Mouse (Mus musculus) heart, embryonic 16.5 days (tissue): ENCODE data around the gene Hpcal4. TPM values are rescaled to one million over a fixed set of nuclear protein-coding genes. Genes with fewer than 3 reads are reported as not detected.

Experiments used
- ATAC-seq: fragments of 200-750 bp; cut with Nextera tagmentation; replicated peaks from 2 replicates; pipeline ENCODE4 v1.8.0; 2017; ENCODE audit warnings: moderate number of reproducible peaks; ENCODE audit not compliant: insufficient read depth, low FRiP score; ENCODE audit errors: extremely low read depth
- H3K27ac ChIP-seq: fragments of 300-500 bp; sonication (generic); 2 replicates; pipeline ENCODE4 v1.5.1; 2014; ENCODE audit warnings: mild to moderate bottlenecking, low read length, control low read depth, moderate library complexity
- H3K27me3 ChIP-seq: fragments of 300-500 bp; sonication (generic); 2 replicates; pipeline ENCODE4 v1.6.1; 2014; ENCODE audit warnings: low read length, mixed read lengths; ENCODE audit not compliant: control insufficient read depth, insufficient read depth
- H3K36me3 ChIP-seq: fragments of 300-500 bp; sonication (generic); 2 replicates; pipeline ENCODE4 v1.6.1; 2014; ENCODE audit not compliant: control insufficient read depth, insufficient read depth
- H3K4me1 ChIP-seq: fragments of 300-500 bp; sonication (generic); 2 replicates; pipeline ENCODE4 v1.6.1; 2014; ENCODE audit warnings: low read length, mixed read lengths; ENCODE audit not compliant: control insufficient read depth, insufficient read depth
- H3K4me2 ChIP-seq: fragments of 300-500 bp; sonication (generic); 2 replicates; pipeline ENCODE4 v1.6.1; 2014; ENCODE audit warnings: low read depth, mild to moderate bottlenecking, control low read depth, low read length
- H3K4me3 ChIP-seq: fragments of 300-500 bp; sonication (generic); 2 replicates; pipeline ENCODE4 v1.5.1; 2014; ENCODE audit warnings: mild to moderate bottlenecking, control low read depth, low read length
- H3K9ac ChIP-seq: fragments of 300-500 bp; sonication (generic); 2 replicates; pipeline ENCODE4 v1.6.1; 2014; ENCODE audit warnings: low read length, control low read depth
- H3K9me3 ChIP-seq: fragments of 300-500 bp; sonication (generic); replicated peaks from 2 replicates; pipeline ENCODE4 v1.6.1; 2016; ENCODE audit warnings: low read length; ENCODE audit not compliant: control insufficient read depth
- WGBS: fragments of 180-500 bp; shearing (Covaris S2); extraction: QIAGEN DNeasy Blood & Tissue Kit; methylation state at CpG from one replicate; pipeline ENCODE4 v1.1.7; 2014; 5-methylcytosine and 5-hydroxymethylcytosine counted together
- polyA plus RNA-seq: library from polyadenylated mRNA; unstranded; fragments of >200 nt; fragmentation: Nextera tagmentation; extraction: Ambion mirVana; gene quantifications from 2 replicates; pipeline ENCODE4 v1.2.1, GENCODE M21; 2015

Gene Hpcal4
- polyA plus RNA-seq, 1 experiment from 2014 or later: 0.33 TPM

DNA sequence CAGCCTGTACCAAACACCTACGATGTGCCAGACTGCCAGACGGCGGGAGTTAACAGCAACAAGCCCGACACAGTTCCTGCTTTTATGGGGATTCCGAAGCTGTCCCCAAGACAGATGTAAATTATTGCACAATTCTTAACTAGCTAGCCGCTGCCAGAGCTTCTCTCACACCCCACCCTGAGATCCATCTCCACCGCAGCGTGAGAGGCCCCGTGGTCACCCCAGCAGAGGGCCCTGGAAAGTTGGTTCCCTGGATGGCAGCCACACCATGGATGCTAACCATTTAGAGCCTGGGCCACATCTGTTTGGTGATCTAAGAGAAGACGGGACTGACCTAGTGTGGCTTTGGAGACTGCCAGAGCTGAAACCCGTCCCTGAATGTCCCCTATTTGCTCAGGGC lies 46.1 kb downstream of the Hpcal4 start:
- peaks cover 29% of the 10 kb centered on the region for H3K4me1 ChIP-seq
- no peaks in the 10 kb centered on the region for H3K36me3 ChIP-seq
- H3K27ac ChIP-seq: no peak overlapping the region
- H3K4me3 ChIP-seq: no peak overlapping the region
- no peaks in the 10 kb centered on the region for H3K27me3 ChIP-seq
- 73% methylated on average over 11 of the region's 11 CpGs for WGBS
- no peak for ATAC-seq
- no peak overlapping the region for H3K4me2 ChIP-seq
- no peaks in the 10 kb centered on the region for H3K9me3 ChIP-seq
- H3K9ac ChIP-seq: no peak overlapping the region

GRCm38 (mm10) chr4:123232841-123233240 lies 49.8 kb downstream of the Hpcal4 start:
- Histone ChIP-seq H3K9ac (no peak overlapping the region), H3K36me3 (no peaks in the 10 kb centered on the region), H3K27ac (no peak overlapping the region; the same call in 1 of the 2 replicates), H3K4me2 (peak overlapping the region; percentile 84; the same call in 1 of the 2 replicates), H3K4me3 (no peak overlapping the region), H3K27me3 (no peaks in the 10 kb centered on the region), H3K4me1 (peaks cover 20% of the 10 kb centered on the region), H3K9me3 (no peaks in the 10 kb centered on the region)
- ATAC-seq: no peak
- WGBS: 63% methylated on average over 3 of the region's 3 CpGs

DNA sequence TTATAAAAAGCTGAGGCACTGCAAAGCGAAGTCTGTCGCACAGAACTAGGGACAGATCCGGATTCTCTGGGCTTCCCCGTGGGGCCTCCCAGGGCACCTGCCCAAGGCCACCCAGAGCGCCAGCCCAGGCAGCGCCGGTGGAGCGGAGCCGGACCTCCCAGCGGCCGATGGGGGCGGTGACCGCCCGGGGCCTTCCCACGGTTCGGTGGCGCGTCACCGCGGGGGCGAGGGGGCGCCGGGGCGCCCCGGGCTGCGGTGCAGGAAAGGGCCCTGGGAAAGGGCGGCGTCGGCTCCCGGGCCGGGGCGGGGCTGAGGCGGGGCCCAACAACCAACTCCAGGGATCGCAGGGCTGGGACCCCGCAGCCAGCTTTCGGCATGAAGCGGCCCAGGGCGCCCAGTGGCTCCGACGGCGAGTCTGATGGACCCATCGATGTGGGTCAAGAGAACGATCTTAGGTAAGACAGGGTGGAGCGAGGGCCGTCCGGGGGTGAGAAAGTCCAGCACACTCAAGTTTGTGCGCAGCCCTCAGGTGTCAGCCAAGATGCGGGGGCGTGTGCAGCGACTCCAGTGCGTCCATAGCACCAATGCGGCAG lies 50.6 kb downstream of the Hpcal4 start, which contains the start of gene Heyl:
Gene Heyl (plus strand): TSS at position 65 of the 593 bp plus-strand sequence.
- no peaks in the 10 kb centered on the region for H3K9me3 ChIP-seq
- peak; percentile 71 for ATAC-seq
- H3K36me3 ChIP-seq: no peaks in the 10 kb centered on the region
- peak within 1 kb of the TSS; percentile 84 for H3K4me2 ChIP-seq
- H3K4me1 ChIP-seq: peaks cover 20% of the 10 kb centered on the region
- 1% methylated on average over 52 of the region's 52 CpGs for WGBS
- no peaks in the 10 kb centered on the region; the same call in 1 of the 2 replicates for H3K27me3 ChIP-seq
- H3K9ac ChIP-seq: peak within 1 kb of the TSS; percentile 76
- peak within 1 kb of the TSS; percentile 37; the same call in 1 of the 2 replicates for H3K27ac ChIP-seq
- peak within 1 kb of the TSS; percentile 59 for H3K4me3 ChIP-seq

GRCm38 (mm10) chr4:123235835-123236430 lies 52.9 kb downstream of the Hpcal4 start:
- H3K4me1 ChIP-seq: peaks cover 28% of the 10 kb centered on the region
- peak overlapping the region; percentile 84 for H3K4me2 ChIP-seq
- no peak overlapping the region for H3K9ac ChIP-seq
- no peaks in the 10 kb centered on the region for H3K9me3 ChIP-seq
- ATAC-seq: no peak
- H3K36me3 ChIP-seq: no peaks in the 10 kb centered on the region
- H3K4me3 ChIP-seq: peak overlapping the region; percentile 22
- H3K27ac ChIP-seq: peak overlapping the region; percentile 58
- 74% methylated on average over 9 of the region's 9 CpGs for WGBS
- H3K27me3 ChIP-seq: peaks cover 4% of the 10 kb centered on the region; the same call in 1 of the 2 replicates

GRCm38 (mm10) chr4:123236431-123237031 lies 53.5 kb downstream of the Hpcal4 start:
- Histone ChIP-seq H3K9me3 (no peaks in the 10 kb centered on the region), H3K36me3 (no peaks in the 10 kb centered on the region), H3K4me1 (peaks cover 28% of the 10 kb centered on the region), H3K9ac (no peak overlapping the region), H3K27ac (peak overlapping the region; percentile 75), H3K27me3 (peaks cover 4% of the 10 kb centered on the region; the same call in 1 of the 2 replicates), H3K4me2 (peak overlapping the region; percentile 84), H3K4me3 (no peak overlapping the region; the same call in 1 of the 2 replicates)
- 73% methylated on average over 13 of the region's 13 CpGs for WGBS
- ATAC-seq: no peak

DNA sequence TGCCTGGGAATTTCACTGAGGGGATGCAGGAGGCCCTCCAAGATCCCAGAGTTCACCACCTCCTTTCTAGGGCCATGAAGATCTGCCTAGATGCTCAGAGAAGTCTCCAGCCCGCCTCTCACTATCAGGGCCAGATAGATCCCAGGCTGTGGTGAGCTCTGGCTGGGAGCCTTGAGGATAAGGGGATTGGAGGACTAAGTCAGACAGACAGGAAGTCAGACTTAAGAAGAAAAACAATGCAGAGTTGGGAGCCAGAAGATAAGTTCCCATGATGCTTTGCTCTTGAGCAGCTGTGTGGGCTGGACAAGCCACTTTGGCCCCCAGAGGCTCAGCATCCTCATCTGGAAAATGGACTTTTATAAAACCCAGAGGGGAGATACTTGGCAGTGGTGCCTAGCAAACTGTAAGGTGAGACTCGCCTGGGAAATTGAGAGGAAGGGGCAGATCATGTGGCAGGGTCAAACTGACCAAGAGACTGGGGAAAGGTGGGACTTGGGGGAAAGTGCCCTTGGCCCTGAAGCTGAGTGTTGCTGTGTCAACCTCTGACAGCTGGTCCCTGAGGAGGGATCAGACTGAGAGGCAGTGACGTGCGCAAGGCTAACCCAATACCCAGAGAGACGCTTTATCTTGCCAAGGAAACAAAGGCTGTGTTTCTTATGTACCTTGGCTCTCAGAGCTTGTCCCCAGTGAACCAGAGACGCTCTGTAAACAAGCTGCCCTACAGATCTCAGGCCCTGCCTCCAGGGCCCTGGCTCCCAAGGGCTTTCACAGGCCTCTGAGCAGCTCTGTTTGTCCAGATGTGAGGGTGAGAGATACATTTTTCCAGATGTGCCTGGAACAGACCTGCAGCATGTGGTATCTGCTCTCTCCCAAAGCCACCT lies 54.6 kb downstream of the Hpcal4 start:
- peak overlapping the region; percentile 75 for H3K27ac ChIP-seq
- H3K9me3 ChIP-seq: no peaks in the 10 kb centered on the region
- H3K4me2 ChIP-seq: peak overlapping the region; percentile 24
- peaks cover 28% of the 10 kb centered on the region for H3K4me1 ChIP-seq
- peaks cover 4% of the 10 kb centered on the region; the same call in 1 of the 2 replicates for H3K27me3 ChIP-seq
- no peak overlapping the region for H3K4me3 ChIP-seq
- peak; percentile 34; the same call in 1 of the 2 replicates for ATAC-seq
- no peaks in the 10 kb centered on the region for H3K36me3 ChIP-seq
- no peak overlapping the region for H3K9ac ChIP-seq
- 58% methylated on average over 6 of the region's 6 CpGs for WGBS

GRCm38 (mm10) chr4:123239361-123240203 lies 56.6 kb downstream of the Hpcal4 start:
- Histone ChIP-seq H3K27me3 (peaks cover 4% of the 10 kb centered on the region; the same call in 1 of the 2 replicates), H3K4me2 (peak overlapping the region; percentile 74), H3K36me3 (no peaks in the 10 kb centered on the region), H3K4me1 (peaks cover 24% of the 10 kb centered on the region), H3K4me3 (peak overlapping the region; percentile 47), H3K9me3 (no peaks in the 10 kb centered on the region), H3K9ac (peak overlapping the region; percentile 68), H3K27ac (peak overlapping the region; percentile 57)
- ATAC-seq: peak; percentile 59
- WGBS: 9% methylated on average over 57 of the region's 58 CpGs
